In the genomic region with DNA sequence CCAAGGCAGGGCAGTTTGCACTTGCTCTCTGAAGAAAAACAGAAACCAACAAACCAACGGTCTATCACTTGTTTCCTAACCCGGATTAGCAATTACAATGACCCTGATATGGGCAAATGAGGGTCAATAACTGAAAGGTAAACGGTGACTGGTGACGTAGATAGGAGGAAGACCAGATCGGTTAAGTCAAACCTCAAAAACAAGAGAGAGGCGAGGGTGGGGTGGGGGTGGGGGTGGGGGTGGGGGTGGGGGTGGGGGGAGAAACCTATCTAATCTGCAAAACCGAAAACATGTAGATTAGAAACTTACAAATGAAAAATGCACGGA, we compare ENCODE assay signal across 1 mouse cellular context.
TF ChIP-seq lines count a peak whose summit lies in the region.

No protein-coding gene starts in this region.

TF ChIP-seq in CH12.LX, 34 proteins besides CTCF, POLR2A, EP300 and RAD21 (continued from another document):
- TF ChIP-seq ELF1 (IDR thresholded peaks at IDR 0.05; ENCODE audit: low read depth, low read length) (no peak), USF1 (IDR thresholded peaks at IDR 0.05; ENCODE audit: low read depth, low read length) (no peak), RCOR1 (conservative IDR thresholded peaks at IDR 0.05; ENCODE audit: low read depth, low read length) (no peak), MAFK (IDR thresholded peaks at IDR 0.05; ENCODE audit: insufficient replicate concordance, low read length) (no peak), ZNF384 (IDR thresholded peaks at IDR 0.05; ENCODE audit: low read depth, low read length) (no peak), IRF4 (IDR thresholded peaks at IDR 0.05; ENCODE audit: low read depth, low read length) (no peak), ZMIZ1 (IDR thresholded peaks at IDR 0.05; ENCODE audit: low read depth, low read length) (no peak), ETS1 (conservative IDR thresholded peaks at IDR 0.05; ENCODE audit: low read depth, low read length) (no peak; the same call in 1 of the 2 replicates), ZC3H11A (IDR thresholded peaks at IDR 0.05; ENCODE audit: low read depth, low read length) (no peak), HCFC1 (IDR thresholded peaks at IDR 0.05; ENCODE audit: low read depth, low read length) (no peak), KAT2A (IDR thresholded peaks at IDR 0.05; ENCODE audit: insufficient replicate concordance, low read length) (no peak), NRF1 (IDR thresholded peaks at IDR 0.05; ENCODE audit: low read depth, low read length) (no peak), E2F4 (IDR thresholded peaks at IDR 0.05; ENCODE audit: insufficient replicate concordance, low read depth, low read length) (no peak), NELFE (IDR thresholded peaks at IDR 0.05; ENCODE audit: low read depth, low read length) (no peak), TCF12 (IDR thresholded peaks at IDR 0.05; ENCODE audit: low read depth, low read length) (no peak), ZKSCAN1 (IDR thresholded peaks at IDR 0.05; ENCODE audit: borderline replicate concordance, low read depth, low read length) (no peak), USF2 (conservative IDR thresholded peaks at IDR 0.05; ENCODE audit: low read depth, low read length) (no peak), BHLHE40 (IDR thresholded peaks at IDR 0.05; ENCODE audit: low read depth, low read length) (no peak), PAX5 (IDR thresholded peaks at IDR 0.05; ENCODE audit: low read length) (no peak)
